Mouse (Mus musculus) midbrain, embryonic 11.5 days (tissue): ENCODE data around the gene Ppm1g. TPM values are rescaled to one million over a fixed set of nuclear protein-coding genes. Genes with fewer than 3 reads are reported as not detected.

Experiments
- ATAC-seq: fragments of 200-750 bp; cut with Nextera tagmentation; 2 replicates; pipeline ENCODE4 v1.8.0; 2017; ENCODE audit warnings: moderate TSS enrichment, moderate library complexity; ENCODE audit not compliant: low FRiP score
- DNase-seq: peaks from one replicate; pipeline ENCODE4 v3.0.0; 2015; ENCODE audit warnings: low spot score; ENCODE audit errors: missing footprints
- H3K27ac ChIP-seq: fragments of 300-500 bp; sonication (generic); 2 replicates; pipeline ENCODE4 v1.5.1; 2014; ENCODE audit warnings: low read depth, low read length
- H3K27me3 ChIP-seq: fragments of 300-500 bp; sonication (generic); 2 replicates; pipeline ENCODE4 v1.6.1; 2014; ENCODE audit warnings: mild to moderate bottlenecking, low read length, moderate library complexity, mixed read lengths; ENCODE audit not compliant: control insufficient read depth, insufficient read depth
- H3K36me3 ChIP-seq: fragments of 300-500 bp; sonication (generic); 2 replicates; pipeline ENCODE4 v1.6.1; 2014; ENCODE audit warnings: mild to moderate bottlenecking, low read length, moderate library complexity, mixed read lengths; ENCODE audit not compliant: control insufficient read depth, insufficient read depth
- H3K4me1 ChIP-seq: fragments of 300-500 bp; sonication (generic); 2 replicates; pipeline ENCODE4 v1.6.1; 2014; ENCODE audit warnings: low read length; ENCODE audit not compliant: control insufficient read depth, insufficient read depth
- H3K4me2 ChIP-seq: fragments of 300-500 bp; sonication (generic); 2 replicates; pipeline ENCODE4 v1.6.1; 2014; ENCODE audit warnings: mild to moderate bottlenecking, moderate library complexity
- H3K4me3 ChIP-seq: fragments of 300-500 bp; sonication (generic); 2 replicates; pipeline ENCODE4 v1.5.1; 2014; ENCODE audit warnings: low read depth, low read length
- H3K9ac ChIP-seq: fragments of 300-500 bp; sonication (generic); 2 replicates; pipeline ENCODE4 v1.6.1; 2014; ENCODE audit warnings: low read length
- H3K9me3 ChIP-seq: fragments of 300-500 bp; sonication (generic); 2 replicates; pipeline ENCODE4 v1.6.1; 2016; ENCODE audit warnings: low read length; ENCODE audit not compliant: control insufficient read depth
- WGBS: fragments of 180-500 bp; shearing (Covaris S2); extraction: QIAGEN DNeasy Blood & Tissue Kit; methylation state at CpG from one replicate; pipeline ENCODE4 v1.1.7; 2014; 5-methylcytosine and 5-hydroxymethylcytosine counted together
- polyA plus RNA-seq: library from polyadenylated mRNA; unstranded; fragments of >200 nt; fragmentation: Nextera tagmentation; extraction: Ambion mirVana; gene quantifications from 2 replicates; pipeline ENCODE4 v1.2.1, GENCODE M21; 2014

Gene Ppm1g
- polyA plus RNA-seq, 1 experiment from 2014 or later: 164 TPM

GRCm38 (mm10) chr5:31252795-31253545 lies 32.5 kb upstream of the Ppm1g start:
- H3K9me3 ChIP-seq: no peaks in the 10 kb centered on the region
- ATAC-seq (no peak), DNase-seq (no peak)
- peaks cover 22% of the 10 kb centered on the region for H3K36me3 ChIP-seq
- H3K4me2 ChIP-seq: no peak overlapping the region
- no peak overlapping the region for H3K4me3 ChIP-seq
- WGBS: 79% methylated on average over 16 of the region's 16 CpGs
- H3K27ac ChIP-seq: no peak overlapping the region
- peaks cover 8% of the 10 kb centered on the region; the same call in 1 of the 2 replicates for H3K4me1 ChIP-seq
- no peaks in the 10 kb centered on the region; the same call in 1 of the 2 replicates for H3K27me3 ChIP-seq
- no peak overlapping the region for H3K9ac ChIP-seq

- no peaks in the 10 kb centered on the region for H3K9me3 ChIP-seq
- H3K4me3 ChIP-seq: no peak overlapping the region
- no peak overlapping the region for H3K9ac ChIP-seq
- ATAC-seq (no peak), DNase-seq (peak; percentile 91)
- no peaks in the 10 kb centered on the region; the same call in 1 of the 2 replicates for H3K27me3 ChIP-seq
- WGBS: 43% methylated on average over 10 of the region's 10 CpGs
- no peak overlapping the region for H3K27ac ChIP-seq
- H3K4me2 ChIP-seq: no peak overlapping the region
- H3K36me3 ChIP-seq: peaks cover 28% of the 10 kb centered on the region
- H3K4me1 ChIP-seq: peaks cover 8% of the 10 kb centered on the region; the same call in 1 of the 2 replicates
These were observed 31.7 kb upstream of the Ppm1g start for GRCm38 (mm10) chr5:31252151-31252550.

GRCm38 (mm10) chr5:31251541-31252101 lies 31.1 kb upstream of the Ppm1g start, which contains the start of gene Krtcap3:
Gene Krtcap3 (plus strand): TSS chr5:31251691.
- 0 out of 2 replicates have a peak within 1 kb of the TSS, but pooled peaks have one; percentile 4 for H3K4me3 ChIP-seq
- no peak within 1 kb of the TSS for H3K27ac ChIP-seq
- peak within 1 kb of the TSS; percentile 16; the same call in 1 of the 2 replicates for H3K9ac ChIP-seq
- no peaks in the 10 kb centered on the region; the same call in 1 of the 2 replicates for H3K27me3 ChIP-seq
- ATAC-seq (peak; percentile 61), DNase-seq (peak; percentile 90)
- peak within 1 kb of the TSS; percentile 11; the same call in 1 of the 2 replicates for H3K4me2 ChIP-seq
- peaks cover 8% of the 10 kb centered on the region; the same call in 1 of the 2 replicates for H3K4me1 ChIP-seq
- 12% methylated on average over 40 of the region's 47 CpGs for WGBS
- H3K36me3 ChIP-seq: peaks cover 28% of the 10 kb centered on the region
- no peaks in the 10 kb centered on the region for H3K9me3 ChIP-seq

GRCm38 (mm10) chr5:31250716-31251115 lies 30.2 kb upstream of the Ppm1g start:
- no peaks in the 10 kb centered on the region; the same call in 1 of the 2 replicates for H3K27me3 ChIP-seq
- H3K4me2 ChIP-seq: no peak overlapping the region
- no peak for DNase-seq
- no peak overlapping the region for H3K9ac ChIP-seq
- ATAC-seq: no peak
- no peaks in the 10 kb centered on the region for H3K9me3 ChIP-seq
- H3K4me3 ChIP-seq: no peak overlapping the region
- H3K27ac ChIP-seq: no peak overlapping the region
- H3K36me3 ChIP-seq: peaks cover 32% of the 10 kb centered on the region
- peaks cover 8% of the 10 kb centered on the region; the same call in 1 of the 2 replicates for H3K4me1 ChIP-seq
- 59% methylated on average over 4 of the region's 4 CpGs for WGBS

GRCm38 (mm10) chr5:31242191-31242590 lies 21.7 kb upstream of the Ppm1g start:
- WGBS: 25% methylated on average over 10 of the region's 10 CpGs
- H3K4me2 ChIP-seq: peak overlapping the region; percentile 94
- H3K36me3 ChIP-seq: peaks cover 8% of the 10 kb centered on the region
- ATAC-seq (no peak), DNase-seq (no peak)
- H3K4me3 ChIP-seq: peak overlapping the region; percentile 95
- no peak overlapping the region for H3K27ac ChIP-seq
- H3K27me3 ChIP-seq: no peaks in the 10 kb centered on the region
- H3K9me3 ChIP-seq: no peaks in the 10 kb centered on the region
- H3K9ac ChIP-seq: peak overlapping the region; percentile 92
- H3K4me1 ChIP-seq: peaks cover 9% of the 10 kb centered on the region

GRCm38 (mm10) chr5:31241522-31242034 lies 21.1 kb upstream of the Ppm1g start:
- no peaks in the 10 kb centered on the region for H3K27me3 ChIP-seq
- no peaks in the 10 kb centered on the region for H3K9me3 ChIP-seq
- peaks cover 9% of the 10 kb centered on the region for H3K4me1 ChIP-seq
- WGBS: under 1% methylated on average over 13 of the region's 13 CpGs
- ATAC-seq (no peak; the same call in 1 of the 2 replicates), DNase-seq (no peak)
- H3K36me3 ChIP-seq: peaks cover 7% of the 10 kb centered on the region
- peak overlapping the region; percentile 94 for H3K4me2 ChIP-seq
- H3K4me3 ChIP-seq: peak overlapping the region; percentile 95
- no peak overlapping the region; the same call in 1 of the 2 replicates for H3K27ac ChIP-seq
- H3K9ac ChIP-seq: peak overlapping the region; percentile 92

GRCm38 (mm10) chr5:31240637-31241521 lies 20.4 kb upstream of the Ppm1g start, which contains the start of the genes Nrbp1 and Gm9970:
Gene Nrbp1 (plus strand): TSS chr5:31240864.
Gene Gm9970 (minus strand): TSS chr5:31241232.
- H3K9ac ChIP-seq: peak within 1 kb of the TSS; percentile 92
- peak within 1 kb of the TSS; percentile 96 for H3K27ac ChIP-seq
- H3K4me2 ChIP-seq: peak within 1 kb of the TSS; percentile 94
- DNase-seq: peak; percentile 99
- under 1% methylated on average over 75 of the region's 103 CpGs for WGBS
- H3K36me3 ChIP-seq: peaks cover 3% of the 10 kb centered on the region; the same call in 1 of the 2 replicates
- no peaks in the 10 kb centered on the region for H3K9me3 ChIP-seq
- peak within 1 kb of the TSS; percentile 95 for H3K4me3 ChIP-seq
- peak; percentile 98 for ATAC-seq
- no peaks in the 10 kb centered on the region for H3K27me3 ChIP-seq
- H3K4me1 ChIP-seq: peaks cover 9% of the 10 kb centered on the region

GRCm38 (mm10) chr5:31226641-31227040 lies 6.2 kb upstream of the Ppm1g start:
- Histone ChIP-seq H3K27ac (no peak overlapping the region), H3K9ac (no peak overlapping the region), H3K4me1 (no peaks in the 10 kb centered on the region), H3K4me2 (no peak overlapping the region), H3K4me3 (no peak overlapping the region), H3K9me3 (no peaks in the 10 kb centered on the region), H3K36me3 (no peaks in the 10 kb centered on the region), H3K27me3 (no peaks in the 10 kb centered on the region)
- no peak for ATAC-seq
- 63% methylated on average over 1 of the region's 1 CpGs for WGBS
- no peak for DNase-seq
